Mouse (Mus musculus) embryo, embryonic 11.5 days (tissue): ENCODE data around the gene Twf2.

Source experiments
- DNase-seq: peaks from one replicate; pipeline ENCODE4 v3.0.0-alpha.2; 2012; ENCODE audit warnings: low read depth, low spot score

The Twf2 gene

DNA sequence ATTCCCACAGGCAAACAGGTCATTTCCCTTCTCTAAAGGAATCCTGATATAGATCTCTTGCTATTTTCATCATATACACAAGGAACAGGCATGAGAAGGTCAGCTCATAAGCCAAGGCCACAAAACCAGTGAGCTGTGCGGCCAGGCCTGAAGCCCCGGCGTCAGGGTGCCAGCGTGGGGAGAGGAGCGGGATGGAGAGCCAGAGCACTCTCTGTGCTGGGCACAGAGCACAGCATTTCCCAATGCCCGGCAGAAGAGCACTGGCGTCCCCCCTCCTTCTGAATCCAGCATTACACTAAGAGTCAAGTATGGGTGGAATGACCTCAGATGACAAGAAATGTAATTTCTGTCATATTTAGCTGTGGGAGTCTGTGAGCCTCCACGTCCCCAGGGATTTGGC lies 34.5 kb downstream of the Twf2 start:
- no peak for DNase-seq

DNA sequence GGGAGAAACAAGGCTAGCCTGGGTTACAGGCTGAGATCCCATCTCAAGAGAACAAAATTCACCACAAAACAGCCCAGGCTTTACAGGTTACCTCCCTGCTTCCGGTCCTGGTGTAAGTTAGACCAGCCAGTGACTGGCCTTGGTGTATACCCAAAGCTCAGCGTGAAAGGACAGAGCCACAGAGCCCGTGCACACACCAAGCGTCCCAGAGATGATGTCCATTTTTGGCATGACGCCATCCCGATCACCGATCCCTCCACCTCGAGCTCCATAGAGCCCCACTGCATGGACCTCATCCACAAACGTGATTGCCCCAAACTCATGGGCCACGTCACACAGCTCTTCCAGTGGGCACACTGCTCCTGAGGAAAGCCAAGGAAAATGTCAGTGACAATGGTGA lies 35.0 kb downstream of the Twf2 start:
- no peak for DNase-seq

DNA sequence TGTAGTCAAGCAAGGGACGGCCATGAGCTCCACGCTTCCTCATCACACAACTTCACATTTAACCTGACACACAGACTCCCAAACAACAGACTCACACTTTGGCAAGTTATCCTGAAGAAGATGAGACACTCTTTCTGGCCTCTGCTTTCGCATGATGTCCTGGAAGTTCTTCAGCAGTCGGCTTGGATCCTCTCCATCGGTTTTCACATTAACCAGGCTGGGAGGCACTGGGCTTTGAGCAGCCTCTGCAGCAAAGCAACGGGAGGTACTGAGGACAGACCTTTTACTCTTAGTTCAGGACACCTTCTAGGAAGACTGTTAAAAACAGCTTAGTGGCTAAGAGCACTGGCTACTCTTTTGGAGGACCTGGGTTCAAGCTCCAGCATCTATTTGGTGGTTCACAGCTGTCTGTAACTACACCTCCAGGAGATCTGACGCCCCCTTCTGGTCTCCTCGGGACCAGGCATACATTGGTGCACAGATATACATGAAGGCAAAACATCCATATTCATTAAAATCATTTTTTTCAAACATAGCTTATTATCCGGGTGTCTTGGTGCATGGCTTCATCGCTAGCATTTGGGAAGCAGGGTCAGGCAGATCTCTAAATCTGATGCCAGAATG lies 38.7 kb downstream of the Twf2 start:
- DNase-seq: no peak

DNA sequence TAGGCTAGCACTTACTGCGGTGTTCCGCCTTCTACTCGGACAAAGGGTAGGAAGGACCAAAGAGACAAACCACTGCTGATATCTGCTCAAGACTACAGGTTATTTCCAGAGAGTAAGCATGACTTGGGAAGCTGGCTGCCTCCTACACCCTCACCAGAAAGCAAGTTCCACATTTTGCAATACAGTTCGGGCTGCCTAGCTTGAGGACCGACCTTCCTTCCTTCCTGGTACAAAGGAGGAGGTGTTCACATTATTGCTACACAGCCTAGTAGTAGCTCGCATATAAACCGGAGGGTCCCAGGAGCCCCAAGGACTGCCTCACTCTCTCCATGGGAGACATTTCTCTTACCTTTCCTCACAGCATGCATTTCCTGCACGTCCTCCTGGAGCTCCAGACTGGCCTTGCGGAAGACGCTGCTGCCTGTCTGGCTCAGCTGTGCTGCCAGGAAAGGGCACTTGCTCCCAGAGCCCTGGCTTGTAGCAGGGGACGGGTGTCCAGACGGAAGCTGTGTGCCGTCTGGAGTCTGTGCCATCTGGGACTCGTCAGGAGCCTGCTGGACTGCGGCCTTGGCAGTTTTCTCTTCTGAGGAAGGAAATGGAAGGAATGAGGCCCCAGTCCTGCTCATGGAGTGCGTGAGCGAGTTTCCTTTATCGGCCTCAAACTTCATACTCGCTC lies 40.0 kb downstream of the Twf2 start:
- DNase-seq: no peak

DNA sequence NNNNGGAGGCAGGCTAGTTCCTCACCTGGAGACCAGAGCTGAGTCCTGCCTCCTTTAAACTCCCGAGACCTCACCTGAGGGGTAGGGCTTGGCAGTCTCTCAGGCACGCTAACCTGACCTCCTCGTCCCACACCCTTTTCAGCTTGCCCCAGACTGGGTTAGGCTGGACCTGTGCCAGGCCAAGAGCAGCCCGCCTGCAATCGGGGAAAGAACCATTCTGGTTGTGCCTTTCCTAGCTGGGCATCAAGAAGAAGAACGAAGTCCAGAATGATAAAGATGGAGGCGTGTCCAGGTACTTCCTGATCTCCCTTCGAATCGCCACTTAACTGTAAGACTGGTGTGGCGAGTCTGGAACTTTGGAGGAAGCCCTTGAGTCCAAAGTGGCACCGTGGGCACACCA lies 46.6 kb downstream of the Twf2 start:
- DNase-seq: no peak

DNA sequence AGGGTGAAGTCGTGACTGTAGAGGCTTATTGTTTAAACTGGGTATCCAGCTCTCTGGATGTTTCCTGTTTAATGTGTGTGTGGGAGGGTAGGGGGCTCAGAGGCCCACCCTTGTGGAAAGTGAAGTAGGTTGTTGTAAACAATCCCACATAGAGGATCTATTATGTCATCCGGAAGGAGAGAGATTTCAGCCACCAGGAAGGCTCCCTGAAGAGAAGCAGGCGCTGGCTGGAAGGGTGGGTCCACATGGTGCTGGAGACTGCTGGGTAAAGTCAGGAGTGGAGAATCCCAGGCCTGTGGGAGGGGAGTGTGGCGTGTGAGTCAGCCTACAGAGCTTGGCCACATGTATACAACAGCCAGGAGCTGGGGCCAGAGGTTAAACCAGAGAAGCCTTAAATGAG lies 47.3 kb downstream of the Twf2 start:
- no peak for DNase-seq

DNA sequence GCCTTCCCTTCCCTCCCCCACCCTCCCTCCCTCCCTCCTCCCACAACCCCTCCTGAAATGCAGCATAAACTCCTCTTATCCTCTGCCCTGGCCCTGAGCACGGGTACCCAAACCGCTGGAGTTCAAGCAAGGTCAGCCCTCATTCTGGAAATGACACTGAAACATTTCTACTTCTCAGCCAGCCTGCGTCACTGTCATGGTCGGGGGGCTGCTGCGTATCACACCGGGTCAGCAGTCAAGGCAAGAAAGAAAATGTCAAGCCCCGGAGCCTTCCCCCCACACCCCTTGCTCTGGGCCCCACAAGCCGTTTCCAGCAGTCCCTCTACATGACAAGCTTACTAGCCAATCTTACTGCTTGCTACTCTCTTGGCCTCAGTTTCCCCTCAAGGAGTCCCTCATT lies 48.2 kb downstream of the Twf2 start:
- no peak for DNase-seq

DNA sequence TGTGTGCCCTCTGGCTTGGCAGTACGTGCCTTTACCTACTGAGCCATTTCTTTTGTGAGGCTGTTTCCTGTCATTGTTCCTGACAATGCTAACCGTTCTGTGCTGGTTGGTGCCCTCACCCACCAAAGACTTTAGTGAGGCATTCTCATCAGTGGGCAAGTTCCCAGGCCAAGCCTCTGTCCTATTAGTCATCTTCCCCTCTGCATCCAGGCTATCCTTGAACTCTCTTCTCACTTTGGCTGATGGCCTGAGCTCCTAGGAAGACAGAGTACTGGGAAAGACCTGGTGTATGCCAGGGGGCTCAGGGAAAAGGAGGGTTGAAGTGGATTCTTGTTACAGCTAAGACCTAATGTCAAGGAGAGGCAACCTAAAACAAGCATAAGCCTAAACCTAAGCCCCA lies 51.1 kb downstream of the Twf2 start:
- DNase-seq: no peak

DNA sequence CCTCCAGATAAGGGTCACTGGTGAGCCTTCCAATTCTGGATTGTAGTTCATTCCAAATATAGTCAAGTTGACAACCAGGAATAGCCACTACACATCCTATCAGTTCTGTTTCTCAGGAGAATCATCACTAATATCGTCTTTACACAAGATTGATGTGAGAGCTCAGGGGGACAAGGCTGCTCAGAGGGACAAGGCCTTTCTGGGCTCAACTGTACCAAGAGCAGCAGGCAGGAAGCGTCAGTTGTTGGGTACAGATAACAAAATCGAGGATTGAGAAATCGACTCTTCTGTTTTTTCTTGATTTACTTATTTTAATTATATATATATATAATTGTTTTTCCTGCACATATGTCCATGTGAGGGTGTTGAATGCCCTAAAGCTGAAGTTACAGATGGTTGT lies 55.5 kb downstream of the Twf2 start:
- DNase-seq: no peak

DNA sequence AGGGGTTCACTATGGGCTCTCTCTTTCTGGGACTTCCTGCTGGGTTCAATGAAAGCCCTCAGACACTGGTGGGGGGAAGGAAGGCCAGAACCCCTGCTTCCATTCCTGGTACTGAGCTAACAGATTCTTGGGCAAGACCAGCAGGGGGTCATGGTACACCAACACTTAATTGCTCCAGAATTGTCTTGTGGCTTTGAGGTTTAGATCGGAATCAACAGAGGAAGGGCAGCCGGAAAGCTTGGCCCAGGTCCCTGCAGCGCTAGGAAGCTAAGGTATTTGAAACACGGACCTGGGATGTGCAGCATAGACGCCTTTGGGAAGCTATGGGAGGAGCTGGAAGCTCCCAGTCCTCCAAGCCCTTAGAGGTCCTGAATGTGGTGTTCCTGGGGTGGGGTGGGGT lies 56.1 kb downstream of the Twf2 start:
- no peak for DNase-seq

DNA sequence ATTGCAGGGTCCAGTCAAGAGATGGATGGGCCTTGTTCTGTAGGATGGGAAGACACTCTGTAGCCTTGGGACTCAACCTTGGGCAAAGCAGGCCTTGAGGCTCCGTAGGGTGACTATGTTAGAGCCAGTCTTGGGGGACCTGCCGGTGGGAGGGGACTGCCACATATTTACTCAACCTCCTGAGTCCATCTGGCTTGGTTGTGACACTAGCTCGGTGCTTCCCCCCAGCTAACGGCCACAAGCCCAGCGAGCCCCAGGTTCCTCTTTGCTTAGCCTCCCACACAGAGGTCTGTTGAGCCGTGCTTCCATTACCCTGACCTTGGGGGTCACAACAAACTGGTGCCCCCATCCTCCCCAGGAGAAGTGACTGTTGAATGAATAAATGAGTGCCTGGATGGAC lies 58.1 kb downstream of the Twf2 start:
- no peak for DNase-seq

DNA sequence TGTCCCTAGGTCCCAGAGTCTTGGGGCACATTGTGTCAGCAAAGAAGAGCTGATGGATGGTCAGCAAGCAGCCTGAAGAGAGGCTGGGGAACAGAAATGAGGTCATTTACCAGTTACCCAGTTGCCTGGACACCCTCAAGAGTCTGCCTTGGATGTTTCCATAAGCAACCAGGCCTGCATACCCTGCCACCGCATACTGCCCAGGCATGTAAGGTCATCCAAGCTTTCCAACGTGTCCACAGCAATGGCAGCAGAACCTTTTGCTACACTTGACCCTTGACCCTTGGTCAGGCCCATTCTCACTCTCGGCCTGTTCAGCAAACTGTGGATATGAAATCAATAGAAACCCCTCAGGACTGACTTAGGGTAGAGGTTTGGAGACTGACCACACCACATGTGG lies 58.6 kb downstream of the Twf2 start:
- no peak for DNase-seq

DNA sequence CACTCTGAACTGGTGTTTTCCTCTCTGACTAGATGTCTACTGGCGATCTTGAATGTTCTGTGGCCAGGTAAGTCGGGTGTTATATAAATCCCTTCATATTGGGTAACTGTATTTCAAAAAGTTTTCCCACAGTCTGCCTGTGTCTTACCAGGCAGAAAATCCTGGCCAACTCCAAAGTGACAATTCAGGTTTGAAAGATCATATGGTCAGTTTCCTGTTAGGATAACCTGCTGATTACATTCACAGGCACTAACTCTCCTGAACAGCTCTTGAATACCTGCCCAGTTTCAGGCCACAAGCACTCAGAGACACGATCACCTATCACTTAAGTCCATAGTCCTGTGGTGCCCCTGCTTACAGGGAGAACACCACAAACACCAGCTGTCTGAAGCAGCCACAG lies 59.2 kb downstream of the Twf2 start:
- DNase-seq: no peak

DNA sequence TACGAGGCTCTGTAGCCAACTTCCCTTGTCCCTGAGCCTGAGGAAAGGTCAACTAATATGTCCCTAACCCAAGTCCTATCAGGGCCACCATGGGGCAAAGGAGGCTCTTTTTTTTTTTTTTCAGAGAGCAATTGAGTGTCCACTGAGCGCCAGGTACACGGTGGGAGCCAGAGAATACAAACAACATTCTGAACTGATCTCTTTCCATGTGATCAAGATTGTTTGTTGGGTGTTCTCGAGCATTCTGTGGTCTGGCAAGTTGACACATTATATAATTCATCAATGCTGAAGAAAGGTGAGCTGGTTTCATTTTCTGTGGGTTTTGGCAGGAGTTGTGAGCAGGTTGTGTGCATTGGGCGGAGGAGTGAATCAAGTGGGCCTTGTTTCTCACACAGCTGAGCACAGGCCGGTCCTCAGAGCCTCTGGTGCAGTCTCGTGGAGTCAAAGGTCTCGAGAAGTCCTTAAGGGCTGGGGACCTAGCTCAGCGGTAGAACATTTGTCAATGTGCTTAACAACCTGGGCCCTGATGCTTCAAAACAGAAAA lies 60.5 kb downstream of the Twf2 start:
- no peak for DNase-seq
